Mouse (Mus musculus) forebrain, embryonic 10.5 days (tissue): ENCODE data around the gene Rsph10b. TPM values are rescaled to one million over a fixed set of nuclear protein-coding genes. Genes with fewer than 3 reads are reported as not detected.

ENCODE experiments used
- DNase-seq: peaks from one replicate; pipeline ENCODE4 v3.0.0-alpha.2; 2017; ENCODE audit warnings: low spot score; ENCODE audit errors: extremely low spot score
- H3K27ac ChIP-seq: fragments of 300-500 bp; sonication (generic); 2 replicates; pipeline ENCODE4 v1.5.1; 2016; ENCODE audit warnings: mild to moderate bottlenecking
- H3K27me3 ChIP-seq: fragments of 300-500 bp; sonication (generic); 2 replicates; pipeline ENCODE4 v1.6.1; 2016; ENCODE audit warnings: mild to moderate bottlenecking; ENCODE audit not compliant: poor library complexity, severe bottlenecking
- H3K36me3 ChIP-seq: fragments of 300-500 bp; sonication (generic); replicated peaks from 2 replicates; pipeline ENCODE4 v1.6.1; 2016; ENCODE audit warnings: mild to moderate bottlenecking, moderate library complexity
- H3K4me1 ChIP-seq: fragments of 300-500 bp; sonication (generic); 2 replicates; pipeline ENCODE4 v1.6.1; 2016
- H3K4me3 ChIP-seq: fragments of 300-500 bp; sonication (generic); 2 replicates; pipeline ENCODE4 v1.5.1; 2016; ENCODE audit warnings: mild to moderate bottlenecking, moderate library complexity
- H3K9me3 ChIP-seq: fragments of 300-500 bp; sonication (generic); 2 replicates; pipeline ENCODE4 v1.6.1; 2016; ENCODE audit warnings: mild to moderate bottlenecking, moderate library complexity
- WGBS: fragments of 180-500 bp; shearing (Covaris S2); methylation state at CpG from one replicate; pipeline ENCODE4 v1.1.7; 2016; 5-methylcytosine and 5-hydroxymethylcytosine counted together
- polyA plus RNA-seq: library from polyadenylated mRNA; unstranded; fragments of >200 nt; fragmentation: Nextera tagmentation; extraction: Ambion mirVana; gene quantifications from 2 replicates; pipeline ENCODE4 v1.2.1, GENCODE M21; 2016

Gene Rsph10b
- polyA plus RNA-seq, 1 experiment from 2014 or later = 0.64 TPM

- peaks cover 90% of the 10 kb centered on the region for H3K36me3 ChIP-seq
- no peaks in the 10 kb centered on the region for H3K4me1 ChIP-seq
- H3K4me3 ChIP-seq = no peak overlapping the region
- no peaks in the 10 kb centered on the region for H3K27me3 ChIP-seq
- no peak for DNase-seq
- 57% methylated on average over 5 of the region's 5 CpGs for WGBS
- no peak overlapping the region for H3K27ac ChIP-seq
- no peaks in the 10 kb centered on the region for H3K9me3 ChIP-seq
Observed at GRCm38 (mm10) chr5:143917418-143917817, 15.4 kb upstream of the Rsph10b start.

GRCm38 (mm10) chr5:143918120-143918519, 14.7 kb upstream of the Rsph10b start:
- H3K4me1 ChIP-seq = no peaks in the 10 kb centered on the region
- H3K4me3 ChIP-seq = no peak overlapping the region
- 92% methylated on average over 3 of the region's 3 CpGs for WGBS
- H3K27ac ChIP-seq = no peak overlapping the region
- peaks cover 95% of the 10 kb centered on the region for H3K36me3 ChIP-seq
- no peaks in the 10 kb centered on the region for H3K9me3 ChIP-seq
- H3K27me3 ChIP-seq = no peaks in the 10 kb centered on the region
- DNase-seq = no peak

- DNase-seq = no peak
- H3K4me3 ChIP-seq = no peak overlapping the region
- H3K4me1 ChIP-seq = no peaks in the 10 kb centered on the region
- H3K27me3 ChIP-seq = no peaks in the 10 kb centered on the region
- H3K36me3 ChIP-seq = peaks cover 97% of the 10 kb centered on the region
- H3K27ac ChIP-seq = no peak overlapping the region
- no peaks in the 10 kb centered on the region for H3K9me3 ChIP-seq
- WGBS = 93% methylated on average over 6 of the region's 6 CpGs
Observed at GRCm38 (mm10) chr5:143924781-143925452, 7.9 kb upstream of the Rsph10b start.

GRCm38 (mm10) chr5:143927875-143928274, 5.0 kb upstream of the Rsph10b start, which contains the start of gene Gm42421:
Gene Gm42421, plus strand, starts transcription at chr5:143928175.
- Histone ChIP-seq H3K4me1 (peaks cover 7% of the 10 kb centered on the region), H3K27ac (no peak within 1 kb of the TSS), H3K4me3 (no peak within 1 kb of the TSS), H3K36me3 (peaks cover 96% of the 10 kb centered on the region), H3K27me3 (no peaks in the 10 kb centered on the region), H3K9me3 (no peaks in the 10 kb centered on the region)
- 95% methylated on average over 8 of the region's 8 CpGs for WGBS
- no peak for DNase-seq

- Histone ChIP-seq H3K9me3 (no peaks in the 10 kb centered on the region), H3K27ac (no peak overlapping the region), H3K4me3 (no peak overlapping the region), H3K27me3 (no peaks in the 10 kb centered on the region), H3K4me1 (peaks cover 12% of the 10 kb centered on the region), H3K36me3 (peaks cover 82% of the 10 kb centered on the region)
- no peak for DNase-seq
- 91% methylated on average over 4 of the region's 4 CpGs for WGBS
Observed at GRCm38 (mm10) chr5:143929291-143929690, 3.5 kb upstream of the Rsph10b start.

GRCm38 (mm10) chr5:143930656-143931055, 2.2 kb upstream of the Rsph10b start:
- WGBS = 95% methylated on average over 12 of the region's 12 CpGs
- Histone ChIP-seq H3K27me3 (no peaks in the 10 kb centered on the region), H3K4me1 (peaks cover 12% of the 10 kb centered on the region), H3K4me3 (no peak overlapping the region), H3K9me3 (no peaks in the 10 kb centered on the region), H3K36me3 (peaks cover 68% of the 10 kb centered on the region), H3K27ac (no peak overlapping the region)
- DNase-seq = no peak

GRCm38 (mm10) chr5:143931863-143932580, 813 bp upstream of the Rsph10b start:
- 89% methylated on average over 6 of the region's 6 CpGs for WGBS
- no peak overlapping the region for H3K4me3 ChIP-seq
- no peaks in the 10 kb centered on the region for H3K9me3 ChIP-seq
- H3K27ac ChIP-seq = no peak overlapping the region
- peaks cover 55% of the 10 kb centered on the region for H3K36me3 ChIP-seq
- peaks cover 12% of the 10 kb centered on the region for H3K4me1 ChIP-seq
- no peaks in the 10 kb centered on the region for H3K27me3 ChIP-seq
- no peak for DNase-seq

- Histone ChIP-seq H3K27ac (no peak overlapping the region), H3K4me3 (no peak overlapping the region), H3K27me3 (no peaks in the 10 kb centered on the region), H3K9me3 (no peaks in the 10 kb centered on the region), H3K36me3 (peaks cover 41% of the 10 kb centered on the region), H3K4me1 (peaks cover 12% of the 10 kb centered on the region)
- DNase-seq = no peak
- WGBS = 87% methylated on average over 11 of the region's 11 CpGs
Observed at GRCm38 (mm10) chr5:143933414-143933813, 579 bp downstream of the Rsph10b start.

- H3K27ac ChIP-seq = no peak overlapping the region
- no peak for DNase-seq
- H3K9me3 ChIP-seq = no peaks in the 10 kb centered on the region
- peaks cover 12% of the 10 kb centered on the region for H3K4me1 ChIP-seq
- 78% methylated on average over 1 of the region's 1 CpGs for WGBS
- no peaks in the 10 kb centered on the region for H3K27me3 ChIP-seq
- H3K36me3 ChIP-seq = peaks cover 36% of the 10 kb centered on the region
- no peak overlapping the region for H3K4me3 ChIP-seq
Observed at GRCm38 (mm10) chr5:143933875-143934274, 1.0 kb downstream of the Rsph10b start.

GRCm38 (mm10) chr5:143936156-143936555, 3.3 kb downstream of the Rsph10b start:
- no peaks in the 10 kb centered on the region for H3K27me3 ChIP-seq
- H3K4me1 ChIP-seq = peaks cover 12% of the 10 kb centered on the region
- DNase-seq = no peak
- H3K9me3 ChIP-seq = no peaks in the 10 kb centered on the region
- WGBS = 88% methylated on average over 9 of the region's 9 CpGs
- H3K4me3 ChIP-seq = no peak overlapping the region
- no peak overlapping the region for H3K27ac ChIP-seq
- H3K36me3 ChIP-seq = peaks cover 13% of the 10 kb centered on the region

GRCm38 (mm10) chr5:143941588-143941987, 8.8 kb downstream of the Rsph10b start:
- H3K36me3 ChIP-seq = no peaks in the 10 kb centered on the region
- peaks cover 4% of the 10 kb centered on the region; the same call in 1 of the 2 replicates for H3K4me1 ChIP-seq
- no peak overlapping the region for H3K27ac ChIP-seq
- H3K4me3 ChIP-seq = no peak overlapping the region
- H3K27me3 ChIP-seq = no peaks in the 10 kb centered on the region
- no peak for DNase-seq
- WGBS = 20% methylated on average over 10 of the region's 10 CpGs
- peaks cover 5% of the 10 kb centered on the region; the same call in 1 of the 2 replicates for H3K9me3 ChIP-seq

GRCm38 (mm10) chr5:143943231-143944125, 10.6 kb downstream of the Rsph10b start:
- H3K27ac ChIP-seq = no peak overlapping the region
- no peaks in the 10 kb centered on the region for H3K27me3 ChIP-seq
- peaks cover 5% of the 10 kb centered on the region; the same call in 1 of the 2 replicates for H3K9me3 ChIP-seq
- no peaks in the 10 kb centered on the region for H3K36me3 ChIP-seq
- DNase-seq = no peak
- peaks cover 4% of the 10 kb centered on the region; the same call in 1 of the 2 replicates for H3K4me1 ChIP-seq
- WGBS = 93% methylated on average over 14 of the region's 14 CpGs
- no peak overlapping the region for H3K4me3 ChIP-seq
